Mouse (Mus musculus) liver (tissue): ENCODE data around the gene Rprd1b.

Source experiments
- DNase-seq: peaks from one replicate; pipeline ENCODE4 v3.0.0-alpha.2; 2020; ENCODE audit warnings: mixed read lengths

Rprd1b gene

DNA sequence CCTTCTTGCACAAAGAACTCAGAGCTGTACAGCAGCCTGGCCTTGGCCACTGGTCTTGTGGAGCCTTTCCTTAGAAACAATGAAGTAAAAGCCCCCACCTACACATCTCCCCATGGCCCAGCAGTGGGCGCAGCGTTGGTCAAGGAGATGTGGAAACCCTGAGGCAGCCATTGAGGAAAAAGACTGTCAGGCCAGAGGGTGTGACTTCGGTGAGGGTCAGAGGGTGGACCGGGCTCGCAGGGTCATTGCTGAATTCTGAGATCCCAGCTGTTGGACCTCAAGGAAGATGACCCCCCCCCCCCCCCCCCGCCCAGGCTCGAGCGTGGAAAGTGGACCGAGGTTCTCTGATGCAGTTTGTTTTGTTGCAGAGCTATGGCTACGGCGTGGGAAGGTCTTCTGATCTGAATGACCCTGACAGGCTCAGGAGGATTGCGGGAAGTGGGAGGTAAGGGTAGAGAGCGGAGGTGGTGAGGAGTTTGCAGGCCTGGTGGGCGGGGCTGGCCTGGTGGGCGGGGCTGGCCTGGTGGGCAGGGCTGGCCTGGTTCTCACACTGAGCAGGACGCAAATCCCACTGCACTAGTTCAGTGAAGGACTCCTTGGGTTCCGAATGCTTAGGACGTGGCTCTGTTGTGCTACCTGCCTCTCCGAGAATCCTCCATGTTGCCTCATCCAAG lies 150.5 kb downstream of the Rprd1b start:
- DNase-seq = peak; percentile 87

DNA sequence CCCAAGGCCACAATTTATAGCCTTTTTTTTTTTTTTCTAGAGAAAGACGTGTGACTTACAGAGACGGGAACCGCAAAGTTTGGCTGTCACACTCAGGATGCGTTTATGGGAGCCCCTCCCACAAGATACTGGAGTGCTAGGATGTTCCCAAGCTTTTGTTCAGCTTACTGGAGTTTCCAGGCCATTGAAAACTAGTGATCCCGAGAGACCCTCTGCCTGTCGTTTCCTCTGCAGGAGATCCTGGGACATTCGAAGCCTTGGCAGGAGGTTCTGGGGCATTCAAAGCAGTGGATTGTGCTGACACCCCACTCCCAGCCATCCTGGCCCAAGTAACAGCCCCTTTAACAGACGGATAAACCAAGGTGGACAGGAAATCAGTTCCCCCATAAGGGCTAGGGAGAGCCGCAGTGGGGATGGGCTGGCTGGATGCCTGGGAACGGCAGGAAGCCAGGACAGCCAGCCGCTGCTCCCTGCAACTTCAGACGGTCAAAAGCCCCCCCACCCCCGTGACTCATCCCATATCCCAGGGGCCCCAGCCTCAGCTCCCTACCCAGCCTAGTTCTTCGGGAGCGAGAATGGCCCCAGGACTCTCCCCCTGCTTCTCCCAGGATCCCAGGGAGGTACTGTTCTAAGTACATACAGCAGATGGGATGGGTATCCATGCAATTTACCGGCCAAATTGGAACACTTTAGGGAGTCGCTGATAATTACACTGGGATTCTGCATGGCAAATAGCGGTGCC lies 151.2 kb downstream of the Rprd1b start:
- no peak for DNase-seq

DNA sequence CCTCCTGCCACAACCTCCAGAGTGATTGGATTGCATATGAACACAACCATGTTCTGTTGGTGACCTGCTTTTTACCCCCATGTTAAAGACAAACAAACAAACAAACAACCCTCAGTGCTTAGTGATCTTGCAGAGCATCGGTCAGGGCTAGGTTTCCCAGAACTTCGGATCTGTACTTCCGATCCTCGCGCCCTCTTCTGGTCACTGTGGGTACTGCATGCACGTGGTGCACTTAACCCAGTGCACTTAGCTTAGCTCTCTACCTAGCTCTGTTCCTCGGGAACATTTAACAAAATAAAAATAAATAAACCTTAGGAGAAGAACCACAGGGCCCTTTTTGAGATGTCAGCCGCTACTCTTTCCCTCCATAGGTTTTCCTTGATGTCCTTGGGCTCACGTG lies 152.5 kb downstream of the Rprd1b start:
- peak; percentile 82 for DNase-seq
